Mouse (Mus musculus) layer of hippocampus, adult 8-10 months (tissue): ENCODE measurements around the gene Ewsr1. TPM values are rescaled to one million over a fixed set of nuclear protein-coding genes. Genes with fewer than 3 reads are reported as not detected.

Experiments used
- microRNA-seq, 2 experiments: library from miRNA; unstranded; fragments of <30 nt; microRNA quantifications; one replicate each; pipeline ENCODE4 v1.2.0; 2022
- total RNA-seq, 4 experiments: library from RNA; stranded (reverse); gene quantifications; 2 replicates each; pipeline ENCODE4 v1.2.4; 2022

Gene Ewsr1
- total RNA-seq, 4 experiments from 2014 or later = 333 to 412 (median 383) TPM

Small RNA genes lying within 50 kb of the gene (microRNA-seq; reads per million reads assigned to microRNA genes)
- gene Gm47296 = 0 reads per million in 2 experiments

Other genes starting within 250 kb of the Ewsr1 start
- gene Nf2, start 249.7 kb downstream of the Ewsr1 start, total RNA-seq = 10 to 100 TPM; 88.0 to 96.1 (median 90.3) TPM
- gene Nipsnap1, start 225.3 kb downstream of the Ewsr1 start, total RNA-seq = 100 to 1,000 TPM in 1 of 4 experiments, 10 to 100 TPM in 3; 89.8 to 108 (median 95.7) TPM
- gene Thoc5, start 203.9 kb downstream of the Ewsr1 start, total RNA-seq = 10 to 100 TPM; 38.6 to 43.8 (median 41.4) TPM
- gene Nefh, start 151.2 kb downstream of the Ewsr1 start, total RNA-seq = 10 to 100 TPM; 42.3 to 45.7 (median 45.6) TPM
- 100 to 1,000 TPM; 144 to 152 (median 150) TPM for gene Ap1b1, start 112.4 kb downstream of the Ewsr1 start, total RNA-seq
- 10 to 100 TPM; 48.3 to 100.0 (median 69.5) TPM for gene Rasl10a, start 41.1 kb downstream of the Ewsr1 start, total RNA-seq
- 10 to 100 TPM; 81.4 to 91.4 (median 86.0) TPM for gene Gas2l1, start 33.9 kb downstream of the Ewsr1 start, total RNA-seq
- 10 to 100 TPM; 22.1 to 26.4 (median 24.2) TPM for gene Rhbdd3, start 340 bp downstream of the Ewsr1 start, total RNA-seq
- 1 to 10 TPM; 3.7 to 6.5 (median 5.2) TPM for gene Emid1, start 53.0 kb upstream of the Ewsr1 start, total RNA-seq
- gene Kremen1, start 162.3 kb upstream of the Ewsr1 start, total RNA-seq = 10 to 100 TPM; 13.5 to 15.6 (median 14.9) TPM